Mouse (Mus musculus): ENCODE results near the gene Tab1. TPM values are rescaled to one million over a fixed set of nuclear protein-coding genes. Genes with fewer than 3 reads are reported as not detected.

Gene Tab1
- total RNA-seq, 1 experiment from 2014 or later: 11.6 TPM

- ATAC-seq (replicated peaks; ENCODE audit: insufficient number of reproducible peaks, low FRiP score, low TSS enrichment, poor library complexity, severe bottlenecking): no peak
Observed at GRCm38 (mm10) chr15:80132452-80132851, 475 bp upstream of the Tab1 start.

GRCm38 (mm10) chr15:80133682-80134449 is 939 bp downstream of the Tab1 start:
- peak; percentile 58 for ATAC-seq (replicated peaks; ENCODE audit: insufficient number of reproducible peaks, low FRiP score, low TSS enrichment, poor library complexity, severe bottlenecking)

- ATAC-seq (replicated peaks; ENCODE audit: insufficient number of reproducible peaks, low FRiP score, low TSS enrichment, poor library complexity, severe bottlenecking): no peak
Observed at GRCm38 (mm10) chr15:80134450-80134847, 1.5 kb downstream of the Tab1 start.

- no peak for ATAC-seq (replicated peaks; ENCODE audit: insufficient number of reproducible peaks, low FRiP score, low TSS enrichment, poor library complexity, severe bottlenecking)
Observed at GRCm38 (mm10) chr15:80135499-80135898, 2.6 kb downstream of the Tab1 start.

GRCm38 (mm10) chr15:80136645-80137044 is 3.7 kb downstream of the Tab1 start:
- no peak for ATAC-seq (replicated peaks; ENCODE audit: insufficient number of reproducible peaks, low FRiP score, low TSS enrichment, poor library complexity, severe bottlenecking)

GRCm38 (mm10) chr15:80137945-80138791 is 5.2 kb downstream of the Tab1 start:
- no peak for ATAC-seq (replicated peaks; ENCODE audit: insufficient number of reproducible peaks, low FRiP score, low TSS enrichment, poor library complexity, severe bottlenecking)

GRCm38 (mm10) chr15:80140302-80140701 is 7.4 kb downstream of the Tab1 start:
- ATAC-seq (replicated peaks; ENCODE audit: insufficient number of reproducible peaks, low FRiP score, low TSS enrichment, poor library complexity, severe bottlenecking): no peak

GRCm38 (mm10) chr15:80140878-80141277 is 8.0 kb downstream of the Tab1 start:
- ATAC-seq (replicated peaks; ENCODE audit: insufficient number of reproducible peaks, low FRiP score, low TSS enrichment, poor library complexity, severe bottlenecking): no peak

GRCm38 (mm10) chr15:80142130-80142529 is 9.2 kb downstream of the Tab1 start:
- ATAC-seq (replicated peaks; ENCODE audit: insufficient number of reproducible peaks, low FRiP score, low TSS enrichment, poor library complexity, severe bottlenecking): no peak

- no peak for ATAC-seq (replicated peaks; ENCODE audit: insufficient number of reproducible peaks, low FRiP score, low TSS enrichment, poor library complexity, severe bottlenecking)
Observed at GRCm38 (mm10) chr15:80143760-80144159, 10.8 kb downstream of the Tab1 start.

- no peak for ATAC-seq (replicated peaks; ENCODE audit: insufficient number of reproducible peaks, low FRiP score, low TSS enrichment, poor library complexity, severe bottlenecking)
Observed at GRCm38 (mm10) chr15:80145397-80145796, 12.5 kb downstream of the Tab1 start.

GRCm38 (mm10) chr15:80146153-80146552 is 13.2 kb downstream of the Tab1 start:
- no peak for ATAC-seq (replicated peaks; ENCODE audit: insufficient number of reproducible peaks, low FRiP score, low TSS enrichment, poor library complexity, severe bottlenecking)

GRCm38 (mm10) chr15:80147090-80147489 is 14.2 kb downstream of the Tab1 start:
- no peak for ATAC-seq (replicated peaks; ENCODE audit: insufficient number of reproducible peaks, low FRiP score, low TSS enrichment, poor library complexity, severe bottlenecking)

GRCm38 (mm10) chr15:80147511-80147910 is 14.6 kb downstream of the Tab1 start:
- no peak for ATAC-seq (replicated peaks; ENCODE audit: insufficient number of reproducible peaks, low FRiP score, low TSS enrichment, poor library complexity, severe bottlenecking)

- no peak for ATAC-seq (replicated peaks; ENCODE audit: insufficient number of reproducible peaks, low FRiP score, low TSS enrichment, poor library complexity, severe bottlenecking)
Observed at GRCm38 (mm10) chr15:80148565-80148964, 15.6 kb downstream of the Tab1 start.

GRCm38 (mm10) chr15:80149517-80149916 is 16.6 kb downstream of the Tab1 start:
- ATAC-seq (replicated peaks; ENCODE audit: insufficient number of reproducible peaks, low FRiP score, low TSS enrichment, poor library complexity, severe bottlenecking): no peak

GRCm38 (mm10) chr15:80152663-80153062 is 19.7 kb downstream of the Tab1 start:
- no peak for ATAC-seq (replicated peaks; ENCODE audit: insufficient number of reproducible peaks, low FRiP score, low TSS enrichment, poor library complexity, severe bottlenecking)

GRCm38 (mm10) chr15:80153757-80154156 is 20.8 kb downstream of the Tab1 start:
- ATAC-seq (replicated peaks; ENCODE audit: insufficient number of reproducible peaks, low FRiP score, low TSS enrichment, poor library complexity, severe bottlenecking): no peak

GRCm38 (mm10) chr15:80155707-80156106 is 22.8 kb downstream of the Tab1 start:
- ATAC-seq (replicated peaks; ENCODE audit: insufficient number of reproducible peaks, low FRiP score, low TSS enrichment, poor library complexity, severe bottlenecking): no peak
